Mouse (Mus musculus) monocyte, adult 2 months (primary cell): Measurements from ENCODE around the gene Zfp994.
"Not testable (repeated sequence)": the region's sequence is repeated elsewhere in the genome, so short reads cannot be mapped to it uniquely, and the experiment has no call there.

Source experiments
- DNase-seq, 2 experiments: peaks; one replicate each; pipeline ENCODE4 v3.0.0; 2022; ENCODE audit warnings: low spot score in 2 of 2, low read depth in 1 of 2

Zfp994 gene

GRCm38 (mm10) chr17:22225422-22226012 is at the start of gene Zfp994:
Zfp994 (minus strand) TSS chr17:22225616.
- DNase-seq, result peak; percentile 64 to 82

GRCm38 (mm10) chr17:22230701-22231100 is 5.3 kb upstream of the Zfp994 start:
- not testable (repeated sequence) for DNase-seq

- DNase-seq, result not testable (repeated sequence)
Measured at GRCm38 (mm10) chr17:22225015-22225414, 401 bp downstream of the Zfp994 start.

- not testable (repeated sequence) for DNase-seq
Measured at GRCm38 (mm10) chr17:22165722-22166294, 59.6 kb downstream of the Zfp994 start, which contains the start of gene Zfp947. Zfp947 (minus strand) TSS chr17:22166190.

GRCm38 (mm10) chr17:22165304-22165703 is 60.1 kb downstream of the Zfp994 start:
- DNase-seq, result not testable (repeated sequence)

- DNase-seq, result not testable (repeated sequence)
Measured at GRCm38 (mm10) chr17:22153951-22154350, 71.5 kb downstream of the Zfp994 start.
